Mouse (Mus musculus) intestine, postnatal 0 days (tissue): ENCODE measurements around the gene Nrn1l. TPM values are rescaled to one million over a fixed set of nuclear protein-coding genes. Genes with fewer than 3 reads are reported as not detected.

Experiments
- ATAC-seq: fragments of 200-750 bp; cut with Nextera tagmentation; 2 replicates; pipeline ENCODE4 v1.8.0; 2017; ENCODE audit warnings: mild to moderate bottlenecking, moderate TSS enrichment, moderate library complexity
- H3K27ac ChIP-seq: fragments of 300-500 bp; sonication (generic); 2 replicates; pipeline ENCODE4 v1.5.1; 2014; ENCODE audit warnings: mild to moderate bottlenecking, low read depth, low read length, moderate library complexity
- H3K27me3 ChIP-seq: fragments of 300-500 bp; sonication (generic); replicated peaks from 2 replicates; pipeline ENCODE4 v1.6.1; 2014; ENCODE audit warnings: low read length, mixed read lengths; ENCODE audit not compliant: control insufficient read depth, insufficient read depth
- H3K36me3 ChIP-seq: fragments of 300-500 bp; sonication (generic); 2 replicates; pipeline ENCODE4 v1.6.1; 2014; ENCODE audit warnings: mild to moderate bottlenecking, moderate library complexity; ENCODE audit not compliant: control insufficient read depth, insufficient read depth
- H3K4me1 ChIP-seq: fragments of 300-500 bp; sonication (generic); replicated peaks from 2 replicates; pipeline ENCODE4 v1.6.1; 2014; ENCODE audit warnings: antibody characterized with exemption, low read length, mixed read lengths; ENCODE audit not compliant: control insufficient read depth, insufficient read depth
- H3K4me2 ChIP-seq: fragments of 300-500 bp; sonication (generic); replicated peaks from 2 replicates; pipeline ENCODE4 v1.6.1; 2014; ENCODE audit warnings: low read depth, mild to moderate bottlenecking, moderate library complexity
- H3K4me3 ChIP-seq: fragments of 300-500 bp; sonication (generic); 2 replicates; pipeline ENCODE4 v1.5.1; 2014; ENCODE audit warnings: low read depth, low read length
- H3K9ac ChIP-seq: fragments of 300-500 bp; sonication (generic); 2 replicates; pipeline ENCODE4 v1.6.1; 2014; ENCODE audit warnings: mild to moderate bottlenecking, low read depth, low read length
- H3K9me3 ChIP-seq: fragments of 300-500 bp; sonication (generic); 2 replicates; pipeline ENCODE4 v1.6.1; 2016; ENCODE audit warnings: mixed run types; ENCODE audit not compliant: control insufficient read depth
- CTCF ChIP-seq: sonication (generic); IDR thresholded peaks from 2 replicates; pipeline ENCODE4 v1.5.1; 2016; ENCODE audit warnings: low read depth, mild to moderate bottlenecking, control low read depth, antibody characterized with exemption, moderate library complexity
- WGBS: fragments of 180-500 bp; shearing (Covaris S2); extraction: QIAGEN DNeasy Blood & Tissue Kit; methylation state at CpG from one replicate; pipeline ENCODE4 v1.1.7; 2014; 5-methylcytosine and 5-hydroxymethylcytosine counted together
- polyA plus RNA-seq: library from polyadenylated mRNA; unstranded; fragments of >200 nt; fragmentation: Nextera tagmentation; extraction: Ambion mirVana; gene quantifications from 2 replicates; pipeline ENCODE4 v1.2.1, GENCODE M21; 2015

Nrn1l gene
- polyA plus RNA-seq, result 0.35 TPM in 1 of 2 replicates, not detected in the other

DNA sequence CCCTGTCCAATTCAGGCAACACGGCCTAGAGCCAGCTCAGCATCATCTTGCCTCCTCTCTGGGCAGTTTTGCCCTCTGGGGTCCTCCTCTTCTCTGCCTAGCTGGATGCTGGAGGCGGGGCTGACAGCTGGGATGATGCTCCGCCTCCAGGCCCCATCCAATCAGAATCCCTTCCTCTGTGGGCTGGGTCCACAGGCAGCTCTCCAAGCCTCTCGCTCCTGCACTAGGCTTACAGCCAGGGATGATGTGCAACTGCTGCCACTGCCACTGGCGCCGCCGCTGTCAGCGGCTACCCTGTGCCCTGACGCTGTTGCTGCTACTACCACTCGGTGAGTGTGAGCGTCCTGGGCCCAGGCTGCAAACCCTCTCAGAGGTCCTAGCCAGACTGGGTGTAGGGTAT lies at the start of gene Nrn1l:
Gene Nrn1l (plus strand): TSS at position 229 of the 400 bp plus-strand sequence.
- no peak within 1 kb of the TSS for H3K9ac ChIP-seq
- no peak within 1 kb of the TSS for H3K27ac ChIP-seq
- no peak within 1 kb of the TSS for H3K4me3 ChIP-seq
- no peak within 1 kb of the TSS for H3K4me2 ChIP-seq
- no peaks in the 10 kb centered on the region for H3K4me1 ChIP-seq
- ATAC-seq, result peak; percentile 49; the same call in 1 of the 2 replicates
- TF ChIP-seq CTCF, result no peak
- no peaks in the 10 kb centered on the region for H3K27me3 ChIP-seq
- no peaks in the 10 kb centered on the region for H3K9me3 ChIP-seq
- peaks cover 41% of the 10 kb centered on the region for H3K36me3 ChIP-seq
- WGBS, result 21% methylated on average over 11 of the region's 11 CpGs

DNA sequence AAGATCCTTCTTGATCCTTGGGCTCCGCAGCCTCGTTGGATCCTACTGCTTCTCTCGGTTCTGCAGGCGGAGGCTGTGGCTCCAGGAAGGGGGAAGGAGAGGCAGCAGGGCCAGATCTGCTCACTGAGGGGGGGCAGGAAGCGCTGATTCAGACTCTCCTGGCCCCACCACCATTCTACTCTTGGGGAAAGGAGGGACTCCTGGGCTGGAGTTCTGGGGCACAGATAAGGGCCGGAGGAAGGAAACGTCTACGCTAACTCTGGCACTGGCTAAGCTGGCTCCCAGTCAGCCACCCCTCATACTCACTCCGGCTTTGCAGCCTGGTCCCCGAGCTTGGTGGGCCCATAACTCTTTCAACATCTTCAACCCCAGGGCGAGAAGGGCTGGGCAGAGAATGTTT lies 46.7 kb upstream of the Nrn1l start:
- H3K9me3 ChIP-seq, result no peaks in the 10 kb centered on the region
- WGBS, result 92% methylated on average over 11 of the region's 11 CpGs
- no peak for TF ChIP-seq CTCF

DNA sequence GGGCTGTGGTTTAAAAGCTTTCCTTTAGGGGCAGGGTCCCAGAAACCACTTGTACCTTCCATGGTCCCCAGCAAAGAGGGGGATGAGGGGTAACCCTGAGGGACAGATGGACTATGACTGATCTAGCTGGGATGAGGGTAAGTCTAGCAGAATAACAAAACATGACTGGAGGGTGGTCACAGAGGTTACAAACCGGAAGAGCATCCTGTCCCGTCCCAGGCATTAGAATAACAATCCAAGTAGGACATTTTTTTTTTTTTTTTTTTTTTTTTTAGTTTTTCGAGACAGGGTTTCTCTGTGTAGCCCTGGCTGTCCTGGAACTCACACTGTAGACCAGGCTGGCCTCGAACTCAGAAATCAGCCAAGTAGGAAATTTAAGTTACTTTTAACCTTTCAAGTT lies 43.4 kb upstream of the Nrn1l start:
- ATAC-seq, result no peak
- 84% methylated on average over 4 of the region's 4 CpGs for whole genome bisulfite sequencing
- H3K4me3 ChIP-seq, result no peak overlapping the region
- H3K27me3 ChIP-seq, result no peaks in the 10 kb centered on the region
- H3K4me2 ChIP-seq, result no peak overlapping the region
- no peak overlapping the region for H3K27ac ChIP-seq
- H3K4me1 ChIP-seq, result no peaks in the 10 kb centered on the region; the same call in 1 of the 2 replicates
- TF ChIP-seq CTCF, result no peak
- H3K9ac ChIP-seq, result no peak overlapping the region
- H3K9me3 ChIP-seq, result no peaks in the 10 kb centered on the region
- peaks cover 40% of the 10 kb centered on the region for H3K36me3 ChIP-seq

More for the DNA sequence above, 46.7 kb upstream of the Nrn1l start:
- no peak overlapping the region for H3K4me2 ChIP-seq
- no peak overlapping the region for H3K27ac ChIP-seq
- H3K4me1 ChIP-seq, result no peaks in the 10 kb centered on the region; the same call in 1 of the 2 replicates
- H3K27me3 ChIP-seq, result no peaks in the 10 kb centered on the region
- H3K36me3 ChIP-seq, result peaks cover 55% of the 10 kb centered on the region
- H3K9ac ChIP-seq, result no peak overlapping the region
- H3K4me3 ChIP-seq, result no peak overlapping the region
- no peak for ATAC-seq

DNA sequence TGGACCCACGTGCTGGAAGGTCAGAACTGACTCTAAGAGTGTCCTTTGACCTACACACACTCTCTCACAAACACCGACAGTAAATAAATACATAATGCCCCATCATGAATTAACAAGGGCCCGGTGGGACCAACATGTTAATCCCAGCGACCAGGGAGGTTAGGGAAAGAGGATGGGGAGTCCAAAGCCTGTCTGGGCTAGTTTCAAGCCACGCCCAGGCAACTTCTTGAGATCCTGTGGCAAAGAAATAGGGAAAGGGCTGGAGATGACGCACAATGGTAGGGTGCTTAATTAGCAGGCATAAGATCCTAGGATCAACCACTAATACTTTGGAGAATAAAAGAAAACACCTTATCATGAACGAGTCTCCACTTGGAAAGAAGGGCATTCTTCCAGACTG lies 42.8 kb upstream of the Nrn1l start:
- Histone ChIP-seq H3K9me3 (no peaks in the 10 kb centered on the region), H3K27ac (no peak overlapping the region), H3K4me2 (no peak overlapping the region; the same call in 1 of the 2 replicates), H3K36me3 (peaks cover 34% of the 10 kb centered on the region), H3K4me3 (no peak overlapping the region), H3K27me3 (no peaks in the 10 kb centered on the region), H3K9ac (no peak overlapping the region), H3K4me1 (no peaks in the 10 kb centered on the region; the same call in 1 of the 2 replicates)
- WGBS, result 69% methylated on average over 7 of the region's 7 CpGs
- ATAC-seq, result no peak
- no peak for TF ChIP-seq CTCF

DNA sequence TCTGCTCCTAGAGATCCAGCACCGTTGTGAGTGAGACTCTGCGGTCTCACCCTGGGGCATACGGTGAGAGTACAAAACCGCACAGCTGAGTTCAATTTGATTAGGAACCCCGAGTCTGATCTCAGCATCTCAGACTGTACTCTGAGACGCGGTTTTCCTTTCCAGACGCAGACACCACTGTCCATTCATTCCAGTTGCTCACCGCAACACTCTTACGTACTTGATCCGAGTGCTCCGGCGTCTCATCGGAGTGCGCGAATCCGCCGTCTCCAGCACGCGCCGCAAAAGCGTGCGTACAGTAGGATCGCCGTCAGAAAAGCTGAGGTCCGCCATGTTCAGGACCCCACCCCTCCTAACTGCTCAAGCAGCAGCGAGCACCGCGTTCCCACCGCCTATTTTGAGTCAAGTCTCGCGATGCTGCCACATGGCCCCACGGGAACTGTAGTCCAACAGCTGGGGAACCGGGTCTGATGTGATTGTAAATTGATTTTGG lies 41.7 kb upstream of the Nrn1l start:
- peak; percentile 60 for ATAC-seq

DNA sequence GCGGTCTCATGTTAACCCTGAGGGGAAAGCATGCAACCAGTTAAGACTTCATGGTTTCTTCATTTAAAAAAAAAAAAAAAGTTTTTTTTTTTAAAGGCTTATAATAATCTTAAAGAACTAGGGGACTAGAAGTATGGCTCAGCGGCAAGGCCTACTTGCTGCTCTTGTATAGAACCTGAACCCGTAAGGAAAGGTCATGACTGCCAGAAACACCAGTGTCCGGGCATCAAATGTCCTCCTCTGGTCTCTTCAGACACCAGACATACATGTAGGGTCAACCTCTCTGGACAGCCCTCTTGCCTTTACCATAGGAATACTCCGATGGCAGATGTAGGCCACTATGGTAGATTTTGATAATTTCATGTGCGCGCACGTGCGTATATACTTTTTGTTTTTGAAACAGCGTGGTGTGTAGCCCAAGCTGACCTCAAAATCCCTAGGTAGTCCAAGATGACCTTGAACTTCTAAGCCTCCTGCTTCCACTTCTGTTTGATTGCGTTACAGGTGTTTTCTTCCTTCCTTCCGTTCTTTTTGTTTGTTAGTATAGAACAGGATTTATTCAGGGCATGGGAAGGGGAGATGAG lies 41.1 kb upstream of the Nrn1l start:
- Histone ChIP-seq H3K27me3 (no peaks in the 10 kb centered on the region), H3K4me1 (peaks cover 5% of the 10 kb centered on the region), H3K4me3 (peak overlapping the region; percentile 86), H3K36me3 (peaks cover 19% of the 10 kb centered on the region), H3K27ac (no peak overlapping the region), H3K4me2 (peak overlapping the region; percentile 86), H3K9me3 (no peaks in the 10 kb centered on the region), H3K9ac (no peak overlapping the region)
- TF ChIP-seq CTCF, result no peak
- WGBS, result 77% methylated on average over 12 of the region's 12 CpGs
- ATAC-seq, result no peak

More for the DNA sequence above, 41.7 kb upstream of the Nrn1l start:
- Histone ChIP-seq H3K36me3 (peaks cover 23% of the 10 kb centered on the region), H3K4me3 (peak overlapping the region; percentile 86), H3K27ac (peak overlapping the region; percentile 54; the same call in 1 of the 2 replicates), H3K4me2 (peak overlapping the region; percentile 86), H3K4me1 (peaks cover 3% of the 10 kb centered on the region), H3K9ac (peak overlapping the region; percentile 73), H3K27me3 (no peaks in the 10 kb centered on the region), H3K9me3 (no peaks in the 10 kb centered on the region)
- no peak for TF ChIP-seq CTCF
- under 1% methylated on average over 34 of the region's 34 CpGs for WGBS
